ENCODE assay signal across 8 mouse cellular contexts in the genomic region with DNA sequence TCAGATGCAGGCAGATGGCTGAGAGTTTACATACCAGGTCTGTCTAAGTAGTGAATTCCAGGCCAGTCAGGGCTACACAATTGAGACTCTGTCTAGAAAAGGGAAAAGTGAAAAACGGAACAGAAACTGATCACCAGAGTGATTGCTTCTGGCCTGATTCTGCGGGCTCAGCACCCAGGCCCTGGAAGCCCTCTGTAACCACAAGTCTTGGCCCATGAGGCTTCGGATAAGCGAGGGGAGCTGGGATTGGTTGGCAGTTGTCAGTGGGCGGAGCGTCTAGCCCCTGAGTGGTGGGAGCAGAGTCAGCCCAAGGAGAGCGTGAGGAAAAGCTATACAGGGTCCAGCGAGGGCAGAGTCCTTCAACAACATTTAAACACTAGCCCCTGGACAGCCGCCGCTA. TPM values are rescaled to one million over a fixed set of nuclear protein-coding genes. Genes with fewer than 3 reads are reported as not detected.
A peak's percentile ranks its signal among the peaks of the same experiment; 100 is the strongest.
DNase-seq lines count a peak whose midpoint lies in the region; ATAC-seq lines count a peak whose summit lies in the region.

No protein-coding gene starts in this region.

- no peak overlapping the region for H3K4me3 ChIP-seq in neural tube, embryonic 15.5 days (replicated peaks)

- H3K36me3 ChIP-seq in neural tube, embryonic 15.5 days: no peaks in the 10 kb centered on the region

- WGBS in neural tube, embryonic 15.5 days: 10% methylated on average over 10 of the region's 10 CpGs

- H3K4me2 ChIP-seq in neural tube, embryonic 15.5 days: peak overlapping the region; percentile 36

- peak; percentile 81 for DNase-seq in layer of hippocampus, adult 9-11 months
- no peak for DNase-seq in layer of hippocampus, postnatal 14 days (ENCODE audit: low spot score in 2 of 2)
- peak; percentile 74 for DNase-seq in embryo, embryonic 11 days
- peak; percentile 69 for DNase-seq in liver
- DNase-seq in adipocyte (ENCODE audit: low spot score): no peak
- DNase-seq in ovary, postnatal 14 days (ENCODE audit: low spot score): no peak
- DNase-seq in urinary bladder, postnatal 10 days (ENCODE audit: low spot score): no peak

- H3K4me1 ChIP-seq in neural tube, embryonic 15.5 days: peaks cover 11% of the 10 kb centered on the region

- no peak overlapping the region for H3K27ac ChIP-seq in neural tube, embryonic 15.5 days (replicated peaks)

- H3K9ac ChIP-seq in neural tube, embryonic 15.5 days (replicated peaks): no peak overlapping the region

- no peaks in the 10 kb centered on the region for H3K9me3 ChIP-seq in neural tube, embryonic 15.5 days (replicated peaks)

- H3K27me3 ChIP-seq in neural tube, embryonic 15.5 days (replicated peaks): 0 out of 2 replicates have a peak, but pooled peaks cover 7% of the 10 kb centered on the region

- ATAC-seq in neural tube, embryonic 15.5 days (ENCODE audit: low FRiP score): no peak

RNA-seq across cellular contexts. Expression of a gene that starts 9.9 kb away (rescaled TPM):
- total RNA-seq in layer of hippocampus, postnatal 14 days (2021): 10 to 100 TPM; 16.1 to 17.5 TPM
- polyA plus RNA-seq in neural tube, embryonic 15.5 days (2015; fragmentation: Nextera tagmentation; extraction: Ambion mirVana): 5.8 and 6.2 TPM in 2 replicates

RNA-seq across cellular contexts. Expression of a gene that starts 11.0 kb away (rescaled TPM):
- 10 to 100 TPM; 41.1 to 43.0 TPM for total RNA-seq in layer of hippocampus, postnatal 14 days (2021)
- polyA plus RNA-seq in neural tube, embryonic 15.5 days (2015; fragmentation: Nextera tagmentation; extraction: Ambion mirVana): 31.4 and 40.2 TPM in 2 replicates

RNA-seq across cellular contexts. Expression of a gene that starts 13.2 kb away (rescaled TPM):
- 1 to 10 TPM; 1.1 to 1.8 TPM for total RNA-seq in layer of hippocampus, postnatal 14 days (2021)
- polyA plus RNA-seq in neural tube, embryonic 15.5 days (2015; fragmentation: Nextera tagmentation; extraction: Ambion mirVana): 1.7 and 2.5 TPM in 2 replicates

Comparison
In these comparisons a context has a peak if more than half of its experiments do, and no peak if none do; other contexts are left out.
1. DNase-seq: peak in layer of hippocampus, adult 9-11 months (single experiment), embryo, embryonic 11 days (single experiment) and liver (single experiment); none in layer of hippocampus, postnatal 14 days (0 of 2), adipocyte (single experiment), ovary, postnatal 14 days (single experiment) and urinary bladder, postnatal 10 days (single experiment).